Mouse (Mus musculus) adrenal gland, adult (tissue): ENCODE results near the gene Dhdh.

ENCODE experiments used
- DNase-seq, 2 experiments: peaks; one replicate each; pipeline ENCODE4 v3.0.0; 2022 to 2023; ENCODE audit warnings: low spot score in 1 of 2; ENCODE audit not compliant: inconsistent age in 2 of 2

The Dhdh gene

GRCm38 (mm10) chr7:45454971-45455370 lies 33.6 kb downstream of the Dhdh start:
- DNase-seq, result no peak

- peak; percentile 81 to 94 for DNase-seq
Measured at GRCm38 (mm10) chr7:45451344-45451982, 37.1 kb downstream of the Dhdh start.

GRCm38 (mm10) chr7:45449974-45450373 lies 38.6 kb downstream of the Dhdh start:
- no peak for DNase-seq

- peak; percentile 35 to 76 for DNase-seq
Measured at GRCm38 (mm10) chr7:45447325-45447990, 41.1 kb downstream of the Dhdh start.

GRCm38 (mm10) chr7:45446589-45446988 lies 42.0 kb downstream of the Dhdh start:
- DNase-seq, result no peak

- peak; percentile 52 to 74 for DNase-seq
Measured at GRCm38 (mm10) chr7:45443526-45444420, 44.8 kb downstream of the Dhdh start.

GRCm38 (mm10) chr7:45437521-45438276 lies 50.9 kb downstream of the Dhdh start, which contains the start of gene Ruvbl2:
Gene Ruvbl2, minus strand, starts transcription at chr7:45438096.
- no peak for DNase-seq

GRCm38 (mm10) chr7:45437046-45437445 lies 51.6 kb downstream of the Dhdh start:
- DNase-seq, result no peak

- no peak for DNase-seq
Measured at GRCm38 (mm10) chr7:45436444-45436843, 52.2 kb downstream of the Dhdh start.

GRCm38 (mm10) chr7:45435038-45435437 lies 53.6 kb downstream of the Dhdh start:
- DNase-seq, result no peak

- peak; percentile 100 for DNase-seq
Measured at GRCm38 (mm10) chr7:45434203-45435015, 54.2 kb downstream of the Dhdh start, which contains the start of gene Gys1. Gene Gys1, plus strand, starts transcription at chr7:45434844.

- no peak for DNase-seq
Measured at GRCm38 (mm10) chr7:45433835-45434202, 54.8 kb downstream of the Dhdh start.

- no peak for DNase-seq
Measured at GRCm38 (mm10) chr7:45426556-45426955, 62.0 kb downstream of the Dhdh start.

GRCm38 (mm10) chr7:45421194-45421593 lies 67.4 kb downstream of the Dhdh start:
- DNase-seq, result no peak
